Mouse (Mus musculus) liver, embryonic 12.5 days (tissue): Measurements from ENCODE around the gene Sept12. TPM values are rescaled to one million over a fixed set of nuclear protein-coding genes. Genes with fewer than 3 reads are reported as not detected.

Experiments
- ATAC-seq: fragments of 200-750 bp; cut with Nextera tagmentation; 2 replicates; pipeline ENCODE4 v1.8.0; 2017; ENCODE audit warnings: moderate number of reproducible peaks, mild to moderate bottlenecking, moderate library complexity
- H3K27ac ChIP-seq: fragments of 300-500 bp; sonication (generic); 2 replicates; pipeline ENCODE4 v1.5.1; 2016; ENCODE audit warnings: mild to moderate bottlenecking
- H3K27me3 ChIP-seq: fragments of 300-500 bp; sonication (generic); replicated peaks from 2 replicates; pipeline ENCODE4 v1.6.1; 2016; ENCODE audit warnings: mild to moderate bottlenecking, moderate library complexity
- H3K36me3 ChIP-seq: fragments of 300-500 bp; sonication (generic); 2 replicates; pipeline ENCODE4 v1.6.1; 2016; ENCODE audit warnings: mild to moderate bottlenecking, moderate library complexity
- H3K4me1 ChIP-seq: fragments of 300-500 bp; sonication (generic); 2 replicates; pipeline ENCODE4 v1.6.1; 2016
- H3K4me2 ChIP-seq: fragments of 300-500 bp; sonication (generic); 2 replicates; pipeline ENCODE4 v1.6.1; 2016; ENCODE audit warnings: mild to moderate bottlenecking, moderate library complexity
- H3K4me3 ChIP-seq: fragments of 300-500 bp; sonication (generic); 2 replicates; pipeline ENCODE4 v1.5.1; 2016; ENCODE audit warnings: mild to moderate bottlenecking, moderate library complexity
- H3K9ac ChIP-seq: fragments of 300-500 bp; sonication (generic); 2 replicates; pipeline ENCODE4 v1.6.1; 2016; ENCODE audit warnings: mild to moderate bottlenecking, moderate library complexity
- H3K9me3 ChIP-seq: fragments of 300-500 bp; sonication (generic); replicated peaks from 2 replicates; pipeline ENCODE4 v1.6.1; 2016; ENCODE audit warnings: mild to moderate bottlenecking, moderate library complexity
- WGBS: fragments of 180-500 bp; shearing (Covaris S2); methylation state at CpG from one replicate; pipeline ENCODE4 v1.1.7; 2016; ENCODE audit not compliant: insufficient replicate concordance; 5-methylcytosine and 5-hydroxymethylcytosine counted together
- polyA plus RNA-seq: library from polyadenylated mRNA; unstranded; fragments of >200 nt; fragmentation: Nextera tagmentation; extraction: Ambion mirVana; gene quantifications from 2 replicates; pipeline ENCODE4 v1.2.1, GENCODE M21; 2016

Gene Sept12
- polyA plus RNA-seq, 1 experiment from 2014 or later, result not detected

DNA sequence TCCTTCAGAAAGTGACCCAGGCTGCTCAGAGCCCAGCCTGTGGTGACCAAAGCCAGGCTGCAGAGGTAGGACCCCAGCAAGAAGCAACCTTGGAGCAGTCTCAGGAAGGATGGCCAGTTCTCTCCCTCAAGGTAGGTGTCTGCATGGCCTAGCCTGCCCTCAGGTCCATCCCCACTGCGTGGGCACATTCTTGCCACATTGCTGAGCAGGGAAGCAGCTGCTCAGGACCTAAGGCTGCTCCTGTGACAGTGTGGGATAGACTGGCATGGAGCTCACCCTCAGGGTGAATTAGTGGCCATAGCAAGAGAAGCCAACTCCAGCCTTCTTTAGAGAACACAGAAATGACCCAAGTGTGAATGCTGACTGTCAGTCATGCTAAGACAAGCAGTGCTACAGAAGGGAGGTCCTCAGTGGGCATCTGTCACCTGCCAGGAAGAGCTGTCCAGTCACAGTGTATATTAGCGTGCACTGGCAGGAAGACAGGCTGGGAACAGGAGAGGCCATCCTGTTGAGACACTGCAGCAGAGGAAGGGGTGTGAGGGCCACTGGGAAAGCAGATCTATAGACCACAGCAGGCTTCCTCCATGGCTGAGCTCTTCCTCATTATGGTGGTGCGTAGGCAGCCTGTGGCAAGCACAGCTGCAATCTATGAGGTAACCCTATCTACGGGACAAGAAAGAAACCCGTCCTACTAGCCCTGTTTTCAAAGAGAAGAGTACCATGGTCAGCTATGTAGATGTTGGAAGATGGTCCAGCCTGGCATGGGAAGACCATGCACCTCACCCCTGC is 28.4 kb downstream of the Sept12 start:
- 0 out of 2 replicates have a peak overlapping the region, but pooled peaks have one; percentile 13 for H3K9ac ChIP-seq
- ATAC-seq, result no peak; the same call in 1 of the 2 replicates
- WGBS, result 46% methylated on average over 5 of the region's 5 CpGs
- no peaks in the 10 kb centered on the region for H3K9me3 ChIP-seq
- H3K4me3 ChIP-seq, result no peak overlapping the region
- no peak overlapping the region for H3K4me2 ChIP-seq
- H3K4me1 ChIP-seq, result peaks cover 13% of the 10 kb centered on the region
- H3K36me3 ChIP-seq, result no peaks in the 10 kb centered on the region
- no peaks in the 10 kb centered on the region for H3K27me3 ChIP-seq
- H3K27ac ChIP-seq, result no peak overlapping the region

DNA sequence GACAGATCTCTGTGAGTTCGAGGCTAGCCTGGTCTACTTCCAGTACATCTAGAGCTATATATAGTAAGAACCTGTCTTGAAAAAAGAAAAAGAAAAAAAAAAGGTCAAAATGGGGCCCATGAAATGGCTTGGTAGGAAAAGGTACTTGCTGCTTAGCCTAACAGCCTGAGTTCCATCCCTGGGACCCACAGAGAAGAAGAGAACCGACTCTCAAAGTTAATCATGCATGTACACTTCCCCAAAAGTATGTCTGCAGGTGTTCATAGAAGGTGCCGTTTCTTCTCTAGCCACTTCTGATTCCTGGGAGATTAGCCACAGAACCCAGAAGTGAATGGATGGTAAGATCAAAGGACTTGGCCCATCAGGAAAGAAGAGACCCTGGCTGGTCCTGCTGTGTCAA is 29.2 kb downstream of the Sept12 start:
- Histone ChIP-seq H3K27ac (no peak overlapping the region), H3K4me2 (no peak overlapping the region), H3K4me1 (peaks cover 15% of the 10 kb centered on the region), H3K9me3 (no peaks in the 10 kb centered on the region), H3K4me3 (no peak overlapping the region), H3K9ac (no peak overlapping the region), H3K27me3 (no peaks in the 10 kb centered on the region), H3K36me3 (no peaks in the 10 kb centered on the region)
- no peak for ATAC-seq
- WGBS, result 63% methylated on average over 3 of the region's 3 CpGs

DNA sequence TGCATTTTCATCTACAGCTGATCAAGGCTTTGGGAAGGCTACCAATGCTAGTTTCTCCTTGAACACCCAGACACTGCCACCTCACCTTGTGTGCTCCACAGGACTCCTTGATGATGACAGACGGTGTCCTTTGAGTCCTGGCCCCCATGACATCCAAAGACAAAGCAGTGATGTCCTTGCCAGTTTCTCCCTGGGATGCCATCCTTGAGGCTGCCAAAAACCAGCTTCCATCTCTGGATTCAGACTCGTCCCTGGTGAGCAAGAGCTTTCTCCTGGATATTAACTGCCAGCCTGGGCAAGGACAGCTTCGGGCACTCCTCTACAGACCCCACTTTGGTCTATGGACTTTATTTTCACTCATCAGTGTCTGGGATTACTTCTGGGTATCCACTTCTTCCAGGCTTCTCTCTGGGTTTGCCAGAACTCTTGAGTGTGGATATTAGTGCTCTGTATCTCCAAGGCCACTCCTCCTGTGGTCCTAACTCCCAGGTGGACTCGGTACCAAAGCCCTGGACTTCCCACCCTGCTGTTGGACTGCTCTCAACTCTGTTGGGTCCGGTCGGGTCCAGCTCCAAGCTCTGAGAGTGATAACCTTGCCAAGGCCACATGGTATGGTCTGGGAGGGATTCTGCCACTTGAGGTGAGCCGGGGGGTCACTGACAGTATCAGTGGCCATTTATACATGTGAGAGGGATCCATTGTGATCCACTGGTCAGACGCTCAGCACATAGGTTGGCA is 32.1 kb downstream of the Sept12 start:
- 76% methylated on average over 8 of the region's 8 CpGs for WGBS
- H3K27me3 ChIP-seq, result no peaks in the 10 kb centered on the region
- H3K4me1 ChIP-seq, result peaks cover 28% of the 10 kb centered on the region
- no peaks in the 10 kb centered on the region for H3K36me3 ChIP-seq
- no peak overlapping the region for H3K27ac ChIP-seq
- H3K9ac ChIP-seq, result no peak overlapping the region
- H3K9me3 ChIP-seq, result no peaks in the 10 kb centered on the region
- peak overlapping the region; percentile 82 for H3K4me2 ChIP-seq
- ATAC-seq, result no peak
- H3K4me3 ChIP-seq, result peak overlapping the region; percentile 92

DNA sequence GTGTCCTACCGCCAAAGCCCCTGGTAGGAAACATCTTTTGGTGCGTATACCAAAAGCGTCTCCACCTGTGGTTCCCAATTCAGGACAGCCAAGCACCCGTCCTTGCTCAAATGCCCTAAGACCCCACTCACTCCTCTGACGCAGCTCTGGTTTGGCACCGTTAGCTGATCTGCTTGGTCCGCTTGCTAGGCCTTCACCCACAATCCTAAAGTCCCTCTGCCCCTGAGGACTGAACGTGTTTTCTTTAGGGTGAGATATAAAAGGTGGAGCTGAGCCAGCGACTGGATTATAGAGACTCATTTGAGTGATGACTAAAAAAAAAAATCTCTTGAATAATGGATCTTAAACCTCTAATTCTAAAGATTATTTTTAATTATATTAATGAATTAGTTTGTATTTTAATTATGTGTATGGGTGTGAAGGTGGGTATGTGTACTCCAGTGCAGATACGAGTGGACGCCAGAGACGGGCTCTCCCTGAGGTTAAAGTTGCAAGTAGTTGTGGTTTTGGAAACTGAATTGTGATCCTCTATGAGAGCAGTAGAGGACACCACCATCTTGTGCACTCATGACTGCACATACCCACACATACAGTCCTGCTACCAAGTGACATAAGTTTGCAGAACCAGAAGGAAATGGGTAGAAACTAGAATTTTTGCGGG is 32.8 kb downstream of the Sept12 start:
- Histone ChIP-seq H3K36me3 (0 out of 2 replicates have a peak, but pooled peaks cover 3% of the 10 kb centered on the region), H3K4me1 (peaks cover 29% of the 10 kb centered on the region), H3K4me3 (peak overlapping the region; percentile 92), H3K27me3 (no peaks in the 10 kb centered on the region), H3K27ac (peak overlapping the region; percentile 88), H3K9ac (peak overlapping the region; percentile 86), H3K4me2 (peak overlapping the region; percentile 82), H3K9me3 (no peaks in the 10 kb centered on the region)
- 0 out of 2 replicates have a peak, but pooled peaks have one; percentile 1 for ATAC-seq
- WGBS, result 13% methylated on average over 13 of the region's 13 CpGs

DNA sequence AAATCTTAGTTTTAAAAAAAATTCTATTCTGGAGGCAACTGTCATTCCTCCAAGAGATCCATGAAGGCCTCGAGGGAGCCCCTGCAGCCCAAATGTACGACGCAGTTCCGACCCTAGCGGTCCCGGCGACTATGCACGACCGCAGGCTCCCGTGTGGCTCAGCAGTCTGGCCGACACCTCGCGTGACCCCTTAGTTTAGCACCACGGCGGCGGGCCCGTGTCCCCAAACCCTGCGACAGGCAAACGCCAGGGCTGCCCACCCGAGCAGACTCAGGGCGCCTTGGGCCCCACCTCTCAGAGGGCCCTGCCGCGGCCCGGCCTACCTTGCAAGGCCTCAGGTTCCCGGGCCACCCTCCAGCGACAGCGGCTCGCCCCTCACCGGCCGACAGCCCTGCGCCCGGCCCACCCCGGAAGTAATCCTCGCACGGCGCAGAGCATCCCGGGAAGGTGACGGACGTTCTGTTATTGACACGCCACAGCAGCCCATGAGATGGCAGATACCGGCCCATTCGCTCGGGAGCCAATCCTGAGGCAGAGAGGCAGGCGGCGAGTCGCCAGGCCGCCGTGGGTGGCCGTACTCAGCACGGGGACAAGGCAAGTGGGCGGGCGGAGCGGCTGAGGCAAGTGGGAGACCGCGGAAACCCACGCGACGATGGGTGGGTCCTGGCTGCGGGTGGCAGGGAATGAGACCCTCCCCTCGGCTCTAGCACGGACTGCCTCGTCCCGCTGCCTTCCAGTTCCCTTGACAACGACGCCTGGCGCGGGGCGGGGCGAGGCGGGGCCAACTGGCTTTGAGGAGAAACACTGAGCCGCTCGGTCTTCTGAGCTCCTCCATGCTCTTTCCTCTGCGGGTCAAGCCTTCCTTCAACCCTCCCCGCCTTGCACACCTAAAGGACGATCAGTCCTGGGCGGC is 33.6 kb downstream of the Sept12 start, which contains the start of gene Anks3:
Gene Anks3, minus strand, starts transcription at position 409 of the 913 bp plus-strand sequence.
- peak; percentile 99 for ATAC-seq
- peak within 1 kb of the TSS; percentile 86 for H3K9ac ChIP-seq
- no peaks in the 10 kb centered on the region for H3K27me3 ChIP-seq
- WGBS, result under 1% methylated on average over 68 of the region's 76 CpGs
- H3K9me3 ChIP-seq, result no peaks in the 10 kb centered on the region
- H3K4me2 ChIP-seq, result peak within 1 kb of the TSS; percentile 82
- H3K4me1 ChIP-seq, result peaks cover 29% of the 10 kb centered on the region
- peak within 1 kb of the TSS; percentile 88 for H3K27ac ChIP-seq
- peak within 1 kb of the TSS; percentile 92 for H3K4me3 ChIP-seq
- peaks cover 8% of the 10 kb centered on the region for H3K36me3 ChIP-seq

DNA sequence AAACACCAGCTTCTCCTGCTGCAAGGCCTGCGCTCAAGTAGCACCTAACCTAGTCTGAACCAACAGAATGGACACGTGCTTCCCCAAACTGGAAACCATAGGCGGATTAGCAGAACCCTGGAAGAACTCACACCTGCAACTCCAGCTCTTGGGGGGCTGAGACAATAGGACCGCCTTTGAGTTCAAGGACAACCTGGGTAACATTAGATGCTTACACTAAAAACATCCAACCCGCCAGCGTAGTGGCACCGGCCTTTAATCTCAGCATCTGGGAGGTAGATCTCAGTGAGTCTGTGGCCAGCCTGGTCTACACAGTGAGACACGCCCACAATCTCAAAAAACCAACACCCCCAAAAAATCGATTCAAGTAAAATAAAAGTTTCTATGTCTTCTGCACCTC is 34.3 kb downstream of the Sept12 start:
- no peaks in the 10 kb centered on the region for H3K9me3 ChIP-seq
- peak overlapping the region; percentile 86 for H3K9ac ChIP-seq
- peak overlapping the region; percentile 82 for H3K4me2 ChIP-seq
- peaks cover 8% of the 10 kb centered on the region for H3K36me3 ChIP-seq
- no peak for ATAC-seq
- no peaks in the 10 kb centered on the region for H3K27me3 ChIP-seq
- WGBS, result 24% methylated on average over 9 of the region's 9 CpGs
- H3K4me3 ChIP-seq, result peak overlapping the region; percentile 92
- peaks cover 29% of the 10 kb centered on the region for H3K4me1 ChIP-seq
- H3K27ac ChIP-seq, result peak overlapping the region; percentile 88; the same call in 1 of the 2 replicates

DNA sequence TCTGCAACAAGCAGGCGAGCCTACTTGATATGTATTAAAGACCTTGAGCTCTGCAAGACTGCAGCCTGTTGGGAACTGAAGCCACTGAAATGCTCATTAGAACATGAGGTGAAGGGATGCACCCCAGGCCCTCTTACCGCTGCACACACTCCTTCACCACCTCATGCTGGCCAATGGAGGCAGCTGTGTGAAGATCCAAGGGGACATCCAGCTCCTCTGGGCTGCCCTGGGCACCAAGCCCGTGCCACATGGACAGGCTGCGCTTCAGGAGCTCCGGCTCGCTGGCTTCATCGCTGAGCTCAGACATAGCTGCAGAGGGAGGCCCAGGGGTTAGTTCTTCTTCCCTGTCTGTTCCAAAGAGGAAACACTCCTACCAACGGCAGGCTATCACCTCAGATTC is 37.4 kb downstream of the Sept12 start:
- Histone ChIP-seq H3K9ac (no peak overlapping the region), H3K4me3 (no peak overlapping the region), H3K4me1 (peaks cover 26% of the 10 kb centered on the region), H3K4me2 (no peak overlapping the region), H3K27me3 (no peaks in the 10 kb centered on the region), H3K9me3 (no peaks in the 10 kb centered on the region), H3K36me3 (peaks cover 35% of the 10 kb centered on the region), H3K27ac (no peak overlapping the region)
- WGBS, result 73% methylated on average over 8 of the region's 8 CpGs
- no peak for ATAC-seq

DNA sequence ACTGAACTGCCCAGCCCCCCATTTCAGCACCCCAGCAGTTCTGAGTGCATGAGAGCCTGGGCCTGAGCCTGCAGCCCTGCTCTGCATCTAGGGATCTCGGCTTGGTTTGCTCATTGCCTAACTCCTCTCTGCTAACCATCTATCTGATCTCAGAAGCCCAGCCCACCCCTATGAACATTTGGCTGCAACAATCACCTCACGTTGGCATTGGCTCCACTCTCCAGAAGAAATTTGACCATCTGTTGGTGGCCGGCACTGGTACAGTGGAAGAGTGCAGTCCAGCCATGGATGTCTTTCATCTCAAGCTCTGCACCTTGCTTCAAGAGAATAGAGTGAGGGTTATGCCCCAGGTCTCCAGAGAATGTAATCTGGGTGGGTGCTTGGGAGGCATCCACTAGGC is 40.2 kb downstream of the Sept12 start:
- Histone ChIP-seq H3K27me3 (no peaks in the 10 kb centered on the region), H3K9ac (no peak overlapping the region), H3K4me3 (no peak overlapping the region), H3K4me1 (peaks cover 19% of the 10 kb centered on the region), H3K4me2 (no peak overlapping the region), H3K36me3 (peaks cover 63% of the 10 kb centered on the region), H3K27ac (no peak overlapping the region), H3K9me3 (no peaks in the 10 kb centered on the region)
- ATAC-seq, result no peak
- WGBS, result 74% methylated on average over 3 of the region's 3 CpGs

DNA sequence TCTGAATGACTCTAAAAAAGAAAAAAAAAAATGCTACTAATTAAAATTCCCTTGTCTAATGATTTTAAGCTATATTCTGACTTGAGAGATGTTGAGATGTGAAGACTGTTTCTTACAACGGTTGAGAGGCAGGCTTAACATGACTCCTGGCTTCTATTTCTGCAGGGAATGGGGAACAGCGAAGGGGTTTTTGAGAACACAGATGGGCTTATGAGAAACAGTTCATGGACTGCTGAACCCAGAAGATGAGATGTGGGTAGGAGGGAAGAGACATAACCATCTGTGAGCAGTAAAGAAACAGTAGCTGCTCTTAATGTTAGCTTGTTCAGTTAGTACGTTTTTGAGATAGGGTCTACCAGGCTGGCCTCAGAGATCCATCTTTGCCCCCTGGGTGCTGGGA is 41.0 kb downstream of the Sept12 start:
- Histone ChIP-seq H3K9me3 (no peaks in the 10 kb centered on the region), H3K27ac (no peak overlapping the region), H3K27me3 (no peaks in the 10 kb centered on the region), H3K4me1 (peaks cover 13% of the 10 kb centered on the region), H3K4me2 (no peak overlapping the region), H3K36me3 (peaks cover 70% of the 10 kb centered on the region), H3K9ac (no peak overlapping the region), H3K4me3 (no peak overlapping the region)
- no peak for ATAC-seq
- 76% methylated on average over 3 of the region's 3 CpGs for WGBS

DNA sequence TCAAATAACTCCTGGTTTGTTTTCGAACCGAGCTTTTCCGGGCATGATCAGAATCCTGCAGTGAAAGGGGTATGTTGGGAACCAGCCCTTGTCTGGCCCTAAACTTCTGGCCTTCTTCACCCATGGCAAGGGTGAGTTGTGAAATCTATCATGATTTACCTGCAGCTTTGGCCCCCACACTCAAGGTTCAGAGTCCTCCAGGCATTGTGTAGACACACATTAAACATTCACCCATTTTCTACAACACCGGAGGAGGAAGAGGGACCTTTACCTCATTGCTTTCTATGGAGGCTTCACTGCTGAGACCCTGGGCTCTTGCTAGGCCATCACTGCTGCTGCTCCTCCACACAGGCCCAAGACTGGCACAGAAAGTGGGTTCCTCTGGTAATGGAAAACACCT is 50.3 kb downstream of the Sept12 start:
- H3K36me3 ChIP-seq, result peaks cover 86% of the 10 kb centered on the region
- 0 out of 2 replicates have a peak, but pooled peaks have one; percentile 12 for ATAC-seq
- H3K27me3 ChIP-seq, result no peaks in the 10 kb centered on the region
- 81% methylated on average over 4 of the region's 4 CpGs for WGBS
- H3K4me1 ChIP-seq, result 0 out of 2 replicates have a peak, but pooled peaks cover 3% of the 10 kb centered on the region
- H3K9me3 ChIP-seq, result no peaks in the 10 kb centered on the region
- H3K4me2 ChIP-seq, result no peak overlapping the region
- peak overlapping the region; percentile 6; the same call in 1 of the 2 replicates for H3K27ac ChIP-seq
- H3K4me3 ChIP-seq, result no peak overlapping the region
- H3K9ac ChIP-seq, result no peak overlapping the region

DNA sequence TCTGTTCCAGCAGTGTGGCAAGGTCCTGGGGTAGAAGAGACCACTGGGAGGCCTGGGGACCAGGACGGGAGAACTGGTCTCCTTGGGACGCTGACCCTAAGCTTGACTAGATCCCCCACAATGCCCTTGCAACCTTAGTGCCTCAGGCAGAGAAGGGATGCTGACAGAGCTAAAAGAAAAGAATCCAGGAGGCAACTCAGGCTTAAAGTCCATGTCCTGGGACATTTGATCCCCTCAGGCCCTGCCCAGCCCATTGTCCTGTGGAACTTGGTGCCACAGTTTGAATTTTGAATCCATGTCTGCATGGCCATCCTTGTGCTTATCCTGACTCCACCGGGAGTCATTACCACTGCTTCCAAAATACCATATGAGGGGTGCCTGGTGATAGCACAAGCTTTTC is 51.5 kb downstream of the Sept12 start:
- Histone ChIP-seq H3K4me1 (0 out of 2 replicates have a peak, but pooled peaks cover 3% of the 10 kb centered on the region), H3K4me2 (no peak overlapping the region), H3K9me3 (no peaks in the 10 kb centered on the region), H3K27me3 (no peaks in the 10 kb centered on the region), H3K27ac (no peak overlapping the region), H3K4me3 (no peak overlapping the region), H3K9ac (no peak overlapping the region), H3K36me3 (peaks cover 87% of the 10 kb centered on the region)
- WGBS, result 75% methylated on average over 3 of the region's 3 CpGs
- no peak for ATAC-seq
